Mouse (Mus musculus) heart, postnatal 25 days (tissue): Measurements from ENCODE around the gene Daam1. TPM values are rescaled to one million over a fixed set of nuclear protein-coding genes. Genes with fewer than 3 reads are reported as not detected.

Experiments used
- DNase-seq: peaks from one replicate; pipeline ENCODE4 v3.0.0; 2022; ENCODE audit warnings: low spot score
- intact Hi-C: fragments of 180-260 bp; cut with DNase I; formaldehyde crosslinking; loops from one replicate; pipeline ENCODE4 v1.15.1; 2025
- total RNA-seq, 2 experiments: library from RNA; stranded (reverse); gene quantifications; 2 replicates each; pipeline ENCODE4 v1.2.3; 2021

The Daam1 gene
- total RNA-seq, 2 experiments from 2014 or later: 78.6 to 79.5 TPM

DNA sequence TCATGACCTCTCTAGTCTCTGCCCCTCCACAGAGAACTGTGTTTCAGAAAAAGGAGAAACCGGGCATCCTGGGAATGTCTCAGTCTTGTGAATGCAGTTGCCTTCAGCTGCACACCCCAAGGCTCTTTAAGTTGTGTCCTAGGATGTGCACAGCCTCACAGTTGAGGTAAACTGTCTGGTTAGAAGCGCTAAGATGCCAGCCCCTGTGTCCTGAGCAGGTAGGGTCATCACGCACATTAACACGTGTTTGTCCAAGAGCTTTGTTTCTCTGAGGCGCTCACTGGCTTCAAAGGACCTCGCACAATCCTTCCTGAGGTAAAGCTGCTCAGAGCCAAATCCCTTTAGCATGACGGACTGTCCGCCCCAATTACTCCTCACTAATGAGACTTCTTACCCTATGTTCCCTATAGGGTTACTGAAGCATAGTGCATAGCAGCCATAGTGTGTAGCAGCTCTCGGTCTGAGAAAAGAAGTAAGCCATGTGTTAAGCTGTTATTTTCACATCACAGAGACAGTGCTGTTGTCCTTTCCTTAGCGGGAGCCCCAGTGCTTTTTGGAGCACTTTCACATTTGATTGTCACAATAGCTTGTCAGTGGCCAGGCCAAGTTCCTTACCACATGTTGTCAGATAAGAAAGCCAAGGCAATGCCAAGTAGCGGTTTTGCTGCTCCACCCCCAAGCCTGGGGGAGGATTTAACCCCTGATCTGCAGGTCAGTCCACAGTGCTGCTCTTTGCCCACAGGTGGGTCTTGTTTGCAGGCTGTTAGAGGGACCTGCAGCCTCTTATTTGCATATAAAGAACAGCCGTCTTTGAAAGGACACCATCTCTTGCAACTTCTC, 147.9 kb downstream of the Daam1 start:
- intact Hi-C loops: loop anchor here (5.0 kb wide), 1 partner anchor 81 kb away; no protein-coding TSS in a partner anchor
- no peak for DNase-seq

GRCm38 (mm10) chr12:71980166-71980565, 149.3 kb downstream of the Daam1 start:
- intact Hi-C loops: loop anchor here (2.0 to 5.0 kb wide), 2 partner anchors 41 to 148 kb away; partner anchors contain the start of gene Daam1
- DNase-seq: no peak

GRCm38 (mm10) chr12:71980746-71981145, 149.9 kb downstream of the Daam1 start:
- intact Hi-C loops: loop anchor here (2.0 to 5.0 kb wide), 2 partner anchors 42 to 148 kb away; partner anchors contain the start of gene Daam1

GRCm38 (mm10) chr12:71981250-71981649, 150.4 kb downstream of the Daam1 start:
- no peak for DNase-seq
- intact Hi-C loops: loop anchor here (2.0 to 5.0 kb wide), 2 partner anchors 42 to 149 kb away; partner anchors contain the start of gene Daam1

More at GRCm38 (mm10) chr12:71980746-71981145, 149.9 kb downstream of the Daam1 start:
- DNase-seq: no peak

GRCm38 (mm10) chr12:71981791-71982190, 150.9 kb downstream of the Daam1 start:
- intact Hi-C loops: loop anchor here (2.0 to 5.0 kb wide), 2 partner anchors 43 to 149 kb away; partner anchors contain the start of gene Daam1
- no peak for DNase-seq

GRCm38 (mm10) chr12:71983102-71983715, 152.3 kb downstream of the Daam1 start:
- no peak for DNase-seq
- intact Hi-C loops: loop anchor here (5.0 kb wide), 1 partner anchor 151 kb away; the partner anchor contains the start of gene Daam1

DNA sequence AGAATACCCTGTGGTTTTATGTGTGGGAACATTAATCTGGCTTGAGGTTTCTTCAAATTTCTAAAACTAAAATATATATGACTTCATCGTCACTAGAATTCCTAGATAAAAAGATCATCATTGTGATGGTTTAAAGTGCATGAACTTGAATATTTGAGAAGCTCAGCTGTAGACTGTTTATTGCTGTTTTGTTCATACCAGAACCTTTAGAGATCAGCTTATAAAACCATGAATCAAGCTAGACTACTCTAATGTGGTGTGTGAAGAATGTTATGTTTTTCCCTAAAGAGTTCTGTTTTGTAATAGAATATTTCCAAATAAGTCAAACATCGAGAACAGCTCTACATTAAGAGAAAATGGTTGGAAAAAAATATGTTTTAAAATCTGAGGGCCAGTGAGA, 156.3 kb downstream of the Daam1 start:
- intact Hi-C loops: no loop called here

GRCm38 (mm10) chr12:71987885-71988284, 157.0 kb downstream of the Daam1 start:
- intact Hi-C loops: no loop called here
- DNase-seq: no peak

More for the DNA sequence above, 156.3 kb downstream of the Daam1 start:
- DNase-seq: no peak

- no peak for DNase-seq
Measured at GRCm38 (mm10) chr12:71989596-71989995, 158.7 kb downstream of the Daam1 start.

GRCm38 (mm10) chr12:71992599-71993210, 161.8 kb downstream of the Daam1 start:
- no peak for DNase-seq
- intact Hi-C loops: no loop called here

More at GRCm38 (mm10) chr12:71989596-71989995, 158.7 kb downstream of the Daam1 start:
- intact Hi-C loops: no loop called here

DNA sequence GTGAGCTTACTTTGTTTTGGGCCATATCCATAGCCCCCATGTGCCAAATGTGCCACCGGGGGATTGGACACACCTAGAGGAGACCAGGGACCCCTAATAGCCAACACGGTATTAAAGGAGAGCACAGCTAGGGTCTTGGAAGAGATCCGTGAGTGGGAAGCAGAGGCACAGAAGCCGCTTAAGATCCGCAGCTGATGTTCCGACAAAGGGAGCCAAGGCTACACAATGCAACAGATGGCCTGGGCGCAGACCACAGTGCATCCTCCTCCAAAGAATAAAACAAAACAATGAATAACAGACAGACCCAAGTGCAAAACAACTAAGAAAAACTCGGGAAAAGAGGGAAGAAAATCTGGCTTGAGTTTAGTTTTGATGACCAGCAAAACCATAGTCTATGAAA, 165.0 kb downstream of the Daam1 start:
- DNase-seq: no peak
- intact Hi-C loops: no loop called here

- intact Hi-C loops: no loop called here
Measured at GRCm38 (mm10) chr12:71996920-71997319, 166.0 kb downstream of the Daam1 start.

GRCm38 (mm10) chr12:71997364-71997763, 166.5 kb downstream of the Daam1 start:
- intact Hi-C loops: no loop called here
- no peak for DNase-seq

More at GRCm38 (mm10) chr12:71996920-71997319, 166.0 kb downstream of the Daam1 start:
- no peak for DNase-seq

DNA sequence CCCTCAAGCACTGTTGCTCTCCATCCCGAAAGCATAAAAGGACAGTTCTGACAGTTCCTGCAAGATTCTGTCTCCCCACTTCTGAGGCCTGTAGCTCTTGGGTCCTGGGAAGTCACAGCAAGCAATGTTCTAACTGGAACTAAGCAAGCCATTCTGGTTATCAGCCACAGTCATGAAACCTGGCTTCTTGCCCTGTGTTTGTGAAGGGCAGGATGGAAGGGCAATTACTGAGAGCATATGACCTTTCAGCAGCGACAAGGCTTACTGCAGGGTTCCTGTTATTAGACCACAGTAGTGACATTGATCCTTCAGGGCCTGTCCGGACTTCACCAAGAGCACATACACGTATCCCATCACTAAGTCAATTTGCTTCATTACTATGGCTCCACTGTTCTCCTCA, 167.8 kb downstream of the Daam1 start:
- peak; percentile 51 for DNase-seq
- intact Hi-C loops: no loop called here

- intact Hi-C loops: no loop called here
Measured at GRCm38 (mm10) chr12:71999671-72000070, 168.8 kb downstream of the Daam1 start.

DNA sequence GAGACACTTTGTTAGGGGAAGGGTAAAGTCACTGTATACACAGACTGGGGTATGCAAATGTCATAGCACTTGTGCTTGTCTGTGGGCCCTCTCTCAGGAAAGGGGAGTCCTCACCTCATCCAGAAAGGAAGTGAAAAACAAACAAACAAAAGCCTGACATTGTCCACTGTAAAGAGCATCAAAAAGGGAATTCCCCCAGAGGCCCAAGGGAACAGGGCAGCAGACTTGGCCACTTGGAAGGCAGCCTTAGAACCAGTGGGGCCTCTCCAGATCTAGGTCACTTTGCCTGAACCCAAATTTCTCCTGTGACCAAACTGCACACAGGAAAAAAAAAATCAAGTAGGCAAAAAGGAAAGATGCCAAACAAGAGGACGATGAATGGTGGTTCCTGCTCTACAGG, 170.9 kb downstream of the Daam1 start:
- no peak for DNase-seq
- intact Hi-C loops: no loop called here

More at GRCm38 (mm10) chr12:71999671-72000070, 168.8 kb downstream of the Daam1 start:
- DNase-seq: no peak

GRCm38 (mm10) chr12:72005307-72005706, 174.4 kb downstream of the Daam1 start:
- intact Hi-C loops: no loop called here
- no peak for DNase-seq

DNA sequence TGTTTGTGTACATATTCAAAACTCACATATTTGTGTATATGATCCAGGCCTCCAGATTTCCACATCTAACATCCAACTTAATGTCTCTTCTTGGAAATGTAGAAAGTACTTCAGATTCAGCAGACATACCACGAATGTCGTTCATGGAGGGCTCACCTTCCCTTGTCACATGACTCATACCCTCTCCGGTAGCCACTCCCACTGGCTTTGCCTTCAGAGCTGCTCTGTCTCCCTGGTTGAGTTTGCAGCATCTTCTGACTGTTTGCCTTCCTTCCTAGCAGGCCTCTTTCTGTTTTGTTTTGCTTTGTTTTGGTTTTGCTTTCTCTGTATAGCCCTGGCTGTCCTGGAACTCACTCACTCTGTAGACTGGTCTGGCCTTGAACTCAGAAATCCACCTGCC, 176.8 kb downstream of the Daam1 start:
- DNase-seq: no peak
- intact Hi-C loops: no loop called here

- no peak for DNase-seq
- intact Hi-C loops: no loop called here
Measured at GRCm38 (mm10) chr12:72009051-72009902, 178.4 kb downstream of the Daam1 start.
